Mouse (Mus musculus) stomach, postnatal 0 days (tissue): ENCODE data around the gene Dnaja3. TPM values are rescaled to one million over a fixed set of nuclear protein-coding genes. Genes with fewer than 3 reads are reported as not detected.
A peak's percentile ranks its signal among the peaks of the same experiment; 100 is the strongest.

Experiments used
- ATAC-seq: fragments of 200-750 bp; cut with Nextera tagmentation; 2 replicates; pipeline ENCODE4 v1.8.0; 2017; ENCODE audit not compliant: low FRiP score, low TSS enrichment
- DNase-seq: peaks from one replicate; pipeline ENCODE4 v3.0.0-alpha.2; 2016; ENCODE audit warnings: low spot score
- H3K27ac ChIP-seq: fragments of 300-500 bp; sonication (generic); replicated peaks from 2 replicates; pipeline ENCODE4 v1.5.1; 2014; ENCODE audit warnings: mild to moderate bottlenecking, control low read depth
- H3K27me3 ChIP-seq: fragments of 300-500 bp; sonication (generic); 2 replicates; pipeline ENCODE4 v1.6.1; 2014; ENCODE audit warnings: low read length; ENCODE audit not compliant: control insufficient read depth, insufficient read depth
- H3K36me3 ChIP-seq: fragments of 300-500 bp; sonication (generic); 2 replicates; pipeline ENCODE4 v1.6.1; 2014; ENCODE audit warnings: low read length, mixed read lengths; ENCODE audit not compliant: control insufficient read depth, insufficient read depth
- H3K4me1 ChIP-seq: fragments of 300-500 bp; sonication (generic); replicated peaks from 2 replicates; pipeline ENCODE4 v1.6.1; 2014; ENCODE audit warnings: antibody characterized with exemption; ENCODE audit not compliant: control insufficient read depth, insufficient read depth
- H3K4me2 ChIP-seq: fragments of 300-500 bp; sonication (generic); replicated peaks from 2 replicates; pipeline ENCODE4 v1.6.1; 2014; ENCODE audit warnings: low read depth, mild to moderate bottlenecking, control low read depth, moderate library complexity
- H3K4me3 ChIP-seq: fragments of 300-500 bp; sonication (generic); 2 replicates; pipeline ENCODE4 v1.5.1; 2014; ENCODE audit warnings: low read depth, low read length, control low read depth
- H3K9ac ChIP-seq: fragments of 300-500 bp; sonication (generic); 2 replicates; pipeline ENCODE4 v1.6.1; 2014; ENCODE audit warnings: mild to moderate bottlenecking, low read length, control low read depth, mixed read lengths
- H3K9me3 ChIP-seq: fragments of 300-500 bp; sonication (generic); 2 replicates; pipeline ENCODE4 v1.6.1; 2016; ENCODE audit warnings: low read length; ENCODE audit not compliant: control insufficient read depth
- CTCF ChIP-seq: IDR thresholded peaks from 2 replicates; pipeline ENCODE4 v1.5.1; 2016; ENCODE audit warnings: antibody characterized with exemption, low read depth, mild to moderate bottlenecking, moderate library complexity
- EP300 ChIP-seq: optimal IDR thresholded peaks from 2 replicates; pipeline ENCODE3; 2016; ENCODE audit warnings: antibody characterized with exemption
- WGBS: fragments of 180-500 bp; shearing (Covaris S2); extraction: QIAGEN DNeasy Blood & Tissue Kit; methylation state at CpG from one replicate; pipeline ENCODE4 v1.1.7; 2014; 5-methylcytosine and 5-hydroxymethylcytosine counted together
- polyA plus RNA-seq: library from polyadenylated mRNA; unstranded; fragments of >200 nt; fragmentation: Nextera tagmentation; extraction: Ambion mirVana; gene quantifications from 2 replicates; pipeline ENCODE4 v1.2.1, GENCODE M21; 2015

The Dnaja3 gene
- polyA plus RNA-seq, 1 experiment from 2014 or later, result 47.0 TPM

- H3K36me3 ChIP-seq, result peaks cover 16% of the 10 kb centered on the region
- H3K4me1 ChIP-seq, result peaks cover 5% of the 10 kb centered on the region
- no peaks in the 10 kb centered on the region for H3K27me3 ChIP-seq
- ATAC-seq, result no peak
- no peak for DNase-seq
- H3K27ac ChIP-seq, result no peak overlapping the region
- no peak overlapping the region for H3K4me2 ChIP-seq
- no peak overlapping the region for H3K4me3 ChIP-seq
- 75% methylated on average over 1 of the region's 1 CpGs for WGBS
- H3K9me3 ChIP-seq, result no peaks in the 10 kb centered on the region
- H3K9ac ChIP-seq, result no peak overlapping the region; the same call in 1 of the 2 replicates
- no peak for TF ChIP-seq EP300
- TF ChIP-seq CTCF, result no peak
Measured at GRCm38 (mm10) chr16:4651081-4651480, 11.3 kb downstream of the Dnaja3 start.

- H3K9ac ChIP-seq, result peak overlapping the region; percentile 23; the same call in 1 of the 2 replicates
- H3K9me3 ChIP-seq, result no peaks in the 10 kb centered on the region
- no peaks in the 10 kb centered on the region for H3K27me3 ChIP-seq
- peaks cover 5% of the 10 kb centered on the region for H3K4me1 ChIP-seq
- WGBS, result 71% methylated on average over 7 of the region's 7 CpGs
- peaks cover 16% of the 10 kb centered on the region for H3K36me3 ChIP-seq
- DNase-seq, result no peak
- H3K27ac ChIP-seq, result no peak overlapping the region
- TF ChIP-seq CTCF, result no peak
- TF ChIP-seq EP300, result no peak
- ATAC-seq, result no peak
- H3K4me3 ChIP-seq, result no peak overlapping the region
- no peak overlapping the region for H3K4me2 ChIP-seq
Measured at GRCm38 (mm10) chr16:4651624-4652023, 11.8 kb downstream of the Dnaja3 start.

- Histone ChIP-seq H3K4me2 (no peak overlapping the region), H3K36me3 (peaks cover 16% of the 10 kb centered on the region), H3K4me1 (peaks cover 3% of the 10 kb centered on the region), H3K27me3 (no peaks in the 10 kb centered on the region), H3K9ac (no peak overlapping the region), H3K27ac (no peak overlapping the region), H3K9me3 (no peaks in the 10 kb centered on the region), H3K4me3 (no peak overlapping the region)
- WGBS, result 64% methylated on average over 4 of the region's 4 CpGs
- 0 out of 2 replicates have a peak, but pooled peaks have one; percentile 24 for ATAC-seq
- no peak for DNase-seq
- TF ChIP-seq EP300 (no peak), CTCF (no peak)
Measured at GRCm38 (mm10) chr16:4652707-4653416, 13.1 kb downstream of the Dnaja3 start.

GRCm38 (mm10) chr16:4654706-4655105 is 14.9 kb downstream of the Dnaja3 start:
- no peak for ATAC-seq
- H3K4me3 ChIP-seq, result no peak overlapping the region
- no peaks in the 10 kb centered on the region for H3K9me3 ChIP-seq
- no peak for TF ChIP-seq EP300
- peak; percentile 38 for TF ChIP-seq CTCF
- DNase-seq, result no peak
- 85% methylated on average over 10 of the region's 10 CpGs for WGBS
- H3K4me1 ChIP-seq, result peaks cover 3% of the 10 kb centered on the region; the same call in 1 of the 2 replicates
- H3K27me3 ChIP-seq, result no peaks in the 10 kb centered on the region
- no peak overlapping the region for H3K4me2 ChIP-seq
- no peak overlapping the region for H3K9ac ChIP-seq
- H3K36me3 ChIP-seq, result peaks cover 16% of the 10 kb centered on the region
- no peak overlapping the region for H3K27ac ChIP-seq

GRCm38 (mm10) chr16:4655251-4655734 is 15.5 kb downstream of the Dnaja3 start:
- H3K4me2 ChIP-seq, result no peak overlapping the region
- H3K27ac ChIP-seq, result peak overlapping the region; percentile 53
- no peak for ATAC-seq
- H3K36me3 ChIP-seq, result peaks cover 15% of the 10 kb centered on the region; the same call in 1 of the 2 replicates
- no peak for DNase-seq
- TF ChIP-seq CTCF (peak; percentile 67), EP300 (no peak)
- no peaks in the 10 kb centered on the region for H3K9me3 ChIP-seq
- 71% methylated on average over 4 of the region's 4 CpGs for WGBS
- H3K4me3 ChIP-seq, result no peak overlapping the region
- H3K9ac ChIP-seq, result peak overlapping the region; percentile 31; the same call in 1 of the 2 replicates
- peaks cover 3% of the 10 kb centered on the region; the same call in 1 of the 2 replicates for H3K4me1 ChIP-seq
- H3K27me3 ChIP-seq, result no peaks in the 10 kb centered on the region
